In the genomic region with DNA sequence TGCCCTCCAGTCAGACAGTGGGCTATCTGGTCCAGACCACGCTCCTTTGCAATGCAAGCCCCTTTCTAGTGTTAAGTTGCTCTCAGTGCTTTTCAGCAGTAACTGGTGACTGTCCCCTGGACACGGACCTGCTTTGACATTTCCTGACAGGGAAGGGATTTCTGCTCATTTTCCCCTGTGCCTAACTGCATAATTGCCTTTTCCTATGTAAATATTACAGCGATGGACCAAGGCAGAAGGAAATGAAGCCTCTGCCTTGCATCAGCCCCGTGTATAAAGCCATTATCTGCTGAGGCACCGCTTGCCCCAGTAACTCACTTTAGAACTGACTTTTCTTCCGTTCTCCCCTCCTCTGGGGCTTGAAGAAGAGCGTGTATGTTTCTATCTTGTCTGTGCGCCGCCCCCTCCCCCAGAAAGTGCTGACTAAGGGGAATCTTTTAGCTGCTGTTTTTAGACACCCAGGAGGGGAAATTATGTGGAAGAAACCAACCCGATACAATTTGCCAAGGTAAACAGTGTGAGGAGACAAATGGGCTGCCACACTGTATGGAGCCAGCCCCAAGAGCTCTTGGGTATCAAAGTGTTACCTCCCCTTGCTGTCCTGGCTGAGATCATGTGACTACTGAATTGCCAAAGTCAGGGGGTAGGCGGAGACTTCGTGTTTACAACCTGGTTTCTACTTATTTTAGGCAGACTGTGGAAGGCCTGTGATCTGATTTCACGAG, we compare ENCODE assay signal across 11 mouse cellular contexts. TPM values are rescaled to one million over a fixed set of nuclear protein-coding genes. Genes with fewer than 3 reads are reported as not detected.
DNase-seq lines count a peak whose midpoint lies in the region; ATAC-seq lines count a peak whose summit lies in the region.
"Had no signal": no experiment of that assay in that cellular context is flagged by ENCODE, and none has a peak within 500 bp of the region (broad histone marks: within the 10 kb centered on the region; RNA-seq: fewer than 3 reads in every experiment).

No protein-coding gene starts in this region.

- peak overlapping the region; percentile 12; the same call in 1 of the 2 replicates for H3K4me2 ChIP-seq in lung, embryonic 15.5 days
- peak overlapping the region; percentile 22; the same call in 1 of the 2 replicates for H3K4me2 ChIP-seq in intestine, embryonic 16.5 days (ENCODE audit: low read depth, low read length)
- peak overlapping the region; percentile 96 for H3K4me2 ChIP-seq in neural tube, embryonic 14.5 days (ENCODE audit: low read depth, low read length)

- H3K9ac ChIP-seq in lung, embryonic 15.5 days = no peak overlapping the region
- H3K9ac ChIP-seq in intestine, embryonic 16.5 days (ENCODE audit: low read depth, low read length) = no peak overlapping the region
- no peak overlapping the region for H3K9ac ChIP-seq in neural tube, embryonic 14.5 days (replicated peaks; ENCODE audit: low read depth, low read length)

- DNase-seq in lung, postnatal 36 days = no peak
- DNase-seq in embryo, embryonic 9.5 days (ENCODE audit: extremely low spot score) = peak; percentile 21
- no peak for DNase-seq in ovary, adult 18-20 months (ENCODE audit: low spot score)
- DNase-seq in lung, postnatal 14 days = no peak
- DNase-seq: layer of hippocampus, adult 9-11 months; spleen, adult 18-20 months had no signal

- H3K36me3 ChIP-seq in lung, embryonic 15.5 days = no peaks in the 10 kb centered on the region
- H3K36me3 ChIP-seq in intestine, embryonic 16.5 days (ENCODE audit: control insufficient read depth, insufficient read depth, low read length) = no peaks in the 10 kb centered on the region
- H3K36me3 ChIP-seq in neural tube, embryonic 14.5 days (ENCODE audit: control insufficient read depth, insufficient read depth, low read length) = no peaks in the 10 kb centered on the region

- no peak for ATAC-seq in lung, embryonic 15.5 days (ENCODE audit: borderline replicate concordance, extremely low read depth, low FRiP score, low TSS enrichment)
- ATAC-seq in intestine, embryonic 16.5 days = no peak
- ATAC-seq in neural tube, embryonic 14.5 days (ENCODE audit: low read depth) = no peak
- ATAC-seq in monocyte, adult 5-6 weeks (replicated peaks; ENCODE audit: insufficient number of reproducible peaks, low FRiP score, low TSS enrichment, poor library complexity, severe bottlenecking) = no peak

- H3K9me3 ChIP-seq in lung, embryonic 15.5 days = no peaks in the 10 kb centered on the region
- H3K9me3 ChIP-seq in intestine, embryonic 16.5 days (ENCODE audit: control insufficient read depth, low read length) = no peaks in the 10 kb centered on the region
- H3K9me3 ChIP-seq in neural tube, embryonic 14.5 days (ENCODE audit: control insufficient read depth, low read length) = no peaks in the 10 kb centered on the region

- WGBS in lung, embryonic 15.5 days = 6% methylated on average over 13 of the region's 13 CpGs
- 13% methylated on average over 13 of the region's 13 CpGs for WGBS in intestine, embryonic 16.5 days
- WGBS in neural tube, embryonic 14.5 days = 5% methylated on average over 13 of the region's 13 CpGs

- H3K27ac ChIP-seq in lung, embryonic 15.5 days = no peak overlapping the region
- H3K27ac ChIP-seq in intestine, embryonic 16.5 days (ENCODE audit: low read length) = no peak overlapping the region
- H3K27ac ChIP-seq in neural tube, embryonic 14.5 days (ENCODE audit: low read depth, low read length) = no peak overlapping the region

- H3K4me1 ChIP-seq in lung, embryonic 15.5 days = peaks cover 36% of the 10 kb centered on the region
- H3K4me1 ChIP-seq in intestine, embryonic 16.5 days (ENCODE audit: control insufficient read depth, insufficient read depth, low read length) = peaks cover 32% of the 10 kb centered on the region
- H3K4me1 ChIP-seq in neural tube, embryonic 14.5 days (ENCODE audit: control insufficient read depth, insufficient read depth, low read length) = peaks cover 20% of the 10 kb centered on the region; the same call in 1 of the 2 replicates

- no peak overlapping the region for H3K4me3 ChIP-seq in lung, embryonic 15.5 days
- H3K4me3 ChIP-seq in intestine, embryonic 16.5 days (ENCODE audit: low read length) = peak overlapping the region; percentile 68
- peak overlapping the region; percentile 3; the same call in 1 of the 2 replicates for H3K4me3 ChIP-seq in neural tube, embryonic 14.5 days (ENCODE audit: low read depth, low read length)
- H3K4me3 ChIP-seq: erythroblast, embryonic 14.5 days had no signal

- peaks cover 51% of the 10 kb centered on the region for H3K27me3 ChIP-seq in lung, embryonic 15.5 days
- peaks cover 21% of the 10 kb centered on the region for H3K27me3 ChIP-seq in intestine, embryonic 16.5 days (replicated peaks; ENCODE audit: control insufficient read depth, insufficient read depth, low read length)
- H3K27me3 ChIP-seq in neural tube, embryonic 14.5 days (ENCODE audit: control insufficient read depth, insufficient read depth, low read length) = peaks cover 18% of the 10 kb centered on the region

RNA-seq across cellular contexts. Expression of a gene that starts 4.4 kb away (rescaled TPM):
- polyA plus RNA-seq in lung, embryonic 15.5 days (2015; fragmentation: Nextera tagmentation; extraction: Ambion mirVana) = 0.19 and 0.24 TPM in 2 replicates
- polyA plus RNA-seq in intestine, embryonic 16.5 days (2015; fragmentation: Nextera tagmentation; extraction: Ambion mirVana) = 0.79 and 0.84 TPM in 2 replicates
- 6.3 and 6.4 TPM in 2 replicates for polyA plus RNA-seq in neural tube, embryonic 14.5 days (2014; fragmentation: Nextera tagmentation; extraction: Ambion mirVana)
- total RNA-seq in monocyte, adult 5-6 weeks (2017) = 0.19 TPM in 1 of 3 replicates, not detected in the others

Comparison
In these comparisons a context has a peak if more than half of its experiments do, and no peak if none do; other contexts are left out.
1. H3K4me2 ChIP-seq: peak in every context shown above with its lines; median percentile 96 in neural tube, embryonic 14.5 days; 22 in intestine, embryonic 16.5 days; 12 in lung, embryonic 15.5 days.